Mouse (Mus musculus): Measurements from ENCODE around the gene Ranbp3. TPM values are rescaled to one million over a fixed set of nuclear protein-coding genes. Genes with fewer than 3 reads are reported as not detected.

Gene Ranbp3
- polyA plus RNA-seq, 1 experiment from 2014 or later: 105 TPM

DNA sequence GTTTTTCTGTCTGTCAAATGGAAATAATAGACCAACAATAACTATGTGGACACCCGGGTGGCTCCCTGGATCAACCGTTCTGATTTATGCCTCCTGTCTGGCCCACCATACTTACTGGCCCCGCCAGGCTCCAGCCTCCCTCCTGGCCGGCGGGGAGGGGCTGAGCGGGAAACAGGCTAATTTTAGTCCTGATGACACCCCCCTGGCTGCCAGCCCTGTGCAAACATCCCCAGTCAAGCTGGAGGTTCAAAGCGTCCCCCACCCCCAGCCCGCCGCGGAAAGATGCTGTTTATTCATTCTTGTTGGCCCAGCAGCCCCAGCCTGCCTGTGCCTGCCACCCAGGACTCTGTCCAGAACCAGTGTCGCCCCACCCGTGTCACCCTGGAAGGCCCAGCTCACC lies 55.0 kb downstream of the Ranbp3 start:
- H3K27me3 ChIP-seq: no peaks in the 10 kb centered on the region
- peaks cover 26% of the 10 kb centered on the region for H3K4me1 ChIP-seq
- H3K4me3 ChIP-seq: no peak overlapping the region
- peak overlapping the region; percentile 60 for H3K27ac ChIP-seq
- no peak for ATAC-seq (ENCODE audit: insufficient number of reproducible peaks, insufficient read depth, low FRiP score, low TSS enrichment, low read depth)
- WGBS: 25% methylated on average over 12 of the region's 12 CpGs
- H3K36me3 ChIP-seq: peaks cover 21% of the 10 kb centered on the region
- H3K9ac ChIP-seq: peak overlapping the region; percentile 40; the same call in 1 of the 2 replicates
- 0 out of 2 replicates have a peak, but pooled peaks cover 3% of the 10 kb centered on the region for H3K9me3 ChIP-seq
- peak overlapping the region; percentile 33 for H3K4me2 ChIP-seq

GRCm38 (mm10) chr17:56729151-56729550 lies 56.1 kb downstream of the Ranbp3 start:
- no peak for ATAC-seq (ENCODE audit: insufficient number of reproducible peaks, insufficient read depth, low FRiP score, low TSS enrichment, low read depth)
- H3K4me2 ChIP-seq: no peak overlapping the region
- H3K4me1 ChIP-seq: peaks cover 26% of the 10 kb centered on the region
- 54% methylated on average over 6 of the region's 6 CpGs for whole genome bisulfite sequencing
- no peak overlapping the region for H3K4me3 ChIP-seq
- 0 out of 2 replicates have a peak, but pooled peaks cover 3% of the 10 kb centered on the region for H3K9me3 ChIP-seq
- no peaks in the 10 kb centered on the region for H3K27me3 ChIP-seq
- no peak overlapping the region for H3K27ac ChIP-seq
- no peak overlapping the region for H3K9ac ChIP-seq
- peaks cover 10% of the 10 kb centered on the region for H3K36me3 ChIP-seq

DNA sequence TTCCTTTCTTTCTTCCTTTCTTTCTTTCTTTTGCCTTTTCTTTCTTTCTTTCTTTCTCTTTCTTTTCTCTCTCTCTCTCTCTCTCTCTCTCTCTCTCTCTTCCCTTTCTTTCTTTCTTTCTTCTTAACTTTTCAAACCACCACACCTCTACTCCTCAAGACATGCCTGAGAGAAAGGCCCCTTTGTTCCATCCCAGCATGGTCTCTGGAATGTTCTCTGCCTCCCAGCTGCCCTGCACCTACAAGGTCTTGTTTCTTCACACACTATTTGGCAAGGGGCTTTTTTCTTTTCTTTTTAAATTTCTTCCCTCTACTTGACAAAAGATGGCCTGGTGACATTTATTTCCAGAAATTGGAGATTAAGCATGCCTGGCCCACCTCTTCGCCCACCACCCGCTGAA lies 56.6 kb downstream of the Ranbp3 start:
- H3K9me3 ChIP-seq: 0 out of 2 replicates have a peak, but pooled peaks cover 3% of the 10 kb centered on the region
- no peaks in the 10 kb centered on the region for H3K27me3 ChIP-seq
- peaks cover 7% of the 10 kb centered on the region; the same call in 1 of the 2 replicates for H3K36me3 ChIP-seq
- no peak overlapping the region for H3K4me2 ChIP-seq
- no peak overlapping the region for H3K4me3 ChIP-seq
- H3K9ac ChIP-seq: no peak overlapping the region
- WGBS: 59% methylated on average over 2 of the region's 2 CpGs
- no peak overlapping the region for H3K27ac ChIP-seq
- no peak for ATAC-seq (ENCODE audit: insufficient number of reproducible peaks, insufficient read depth, low FRiP score, low TSS enrichment, low read depth)
- H3K4me1 ChIP-seq: peaks cover 26% of the 10 kb centered on the region

GRCm38 (mm10) chr17:56736534-56736933 lies 63.4 kb downstream of the Ranbp3 start:
- Histone ChIP-seq H3K4me2 (no peak overlapping the region), H3K9ac (no peak overlapping the region), H3K9me3 (no peaks in the 10 kb centered on the region), H3K27me3 (no peaks in the 10 kb centered on the region), H3K27ac (no peak overlapping the region), H3K36me3 (no peaks in the 10 kb centered on the region), H3K4me1 (no peaks in the 10 kb centered on the region), H3K4me3 (no peak overlapping the region)
- no peak for ATAC-seq (ENCODE audit: insufficient number of reproducible peaks, insufficient read depth, low FRiP score, low TSS enrichment, low read depth)
- 41% methylated on average over 8 of the region's 8 CpGs for WGBS

DNA sequence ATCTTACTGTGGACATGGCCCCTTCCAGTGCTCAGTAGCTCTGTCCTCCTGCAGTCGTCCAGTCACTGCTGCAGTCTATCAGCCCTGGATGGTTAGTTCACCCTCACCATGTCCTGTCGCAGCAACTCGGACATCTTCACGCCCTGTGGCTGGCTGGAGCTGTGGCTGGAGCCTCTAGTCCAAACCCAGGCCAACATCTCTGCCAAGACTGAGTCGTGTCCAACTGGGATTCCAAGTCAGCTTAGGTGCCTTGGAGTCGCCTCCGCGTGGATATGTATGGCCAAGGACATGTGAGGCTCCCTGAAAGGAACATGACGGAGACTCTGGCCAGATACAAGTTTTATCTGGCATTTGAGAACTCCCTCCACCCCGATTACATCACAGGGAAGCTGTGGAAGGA lies 65.1 kb downstream of the Ranbp3 start:
- no peak for ATAC-seq (ENCODE audit: insufficient number of reproducible peaks, insufficient read depth, low FRiP score, low TSS enrichment, low read depth)
- no peak overlapping the region for H3K4me2 ChIP-seq
- no peak overlapping the region for H3K4me3 ChIP-seq
- no peaks in the 10 kb centered on the region for H3K4me1 ChIP-seq
- H3K9me3 ChIP-seq: no peaks in the 10 kb centered on the region
- no peak overlapping the region for H3K9ac ChIP-seq
- H3K27ac ChIP-seq: no peak overlapping the region
- no peaks in the 10 kb centered on the region for H3K27me3 ChIP-seq
- H3K36me3 ChIP-seq: no peaks in the 10 kb centered on the region
- 80% methylated on average over 10 of the region's 10 CpGs for WGBS

DNA sequence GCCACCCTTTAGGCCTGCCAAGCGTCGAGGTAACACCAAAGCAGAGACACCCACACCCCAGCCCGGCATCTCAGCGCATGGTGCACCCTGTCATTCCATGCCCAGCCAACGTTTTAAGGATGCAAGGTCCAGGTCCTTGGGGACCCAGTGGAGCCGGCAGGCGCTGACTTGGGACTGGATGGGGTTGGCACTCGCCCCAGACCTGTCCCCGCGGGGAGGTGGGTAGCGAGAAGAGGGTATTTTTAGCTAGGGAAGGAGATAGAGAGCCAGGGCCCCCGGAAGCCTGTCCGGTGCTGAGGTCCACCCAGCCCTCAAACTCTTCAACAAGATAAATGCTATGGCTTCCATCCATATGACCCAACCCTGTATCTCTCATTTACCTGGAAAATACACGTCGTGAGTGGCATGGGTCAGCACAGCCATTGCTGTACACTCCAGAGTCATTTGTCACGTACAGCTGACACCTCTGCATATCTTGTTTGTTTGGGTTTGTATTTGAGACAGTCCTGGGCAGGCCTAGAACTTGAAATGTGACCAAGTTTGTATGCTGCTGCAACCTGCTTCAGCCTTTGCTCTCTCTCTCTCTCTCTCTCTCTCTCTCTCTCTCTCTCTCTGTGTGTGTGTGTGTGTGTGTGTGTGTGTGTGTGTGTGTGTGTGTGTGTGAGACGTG lies 67.2 kb downstream of the Ranbp3 start:
- Histone ChIP-seq H3K27me3 (no peaks in the 10 kb centered on the region), H3K9ac (no peak overlapping the region), H3K4me3 (no peak overlapping the region), H3K36me3 (no peaks in the 10 kb centered on the region), H3K27ac (no peak overlapping the region), H3K9me3 (no peaks in the 10 kb centered on the region), H3K4me2 (no peak overlapping the region), H3K4me1 (0 out of 2 replicates have a peak, but pooled peaks cover 5% of the 10 kb centered on the region)
- no peak for ATAC-seq (ENCODE audit: insufficient number of reproducible peaks, insufficient read depth, low FRiP score, low TSS enrichment, low read depth)
- 76% methylated on average over 17 of the region's 17 CpGs for WGBS

- Histone ChIP-seq H3K27ac (no peak overlapping the region), H3K9me3 (no peaks in the 10 kb centered on the region), H3K27me3 (no peaks in the 10 kb centered on the region), H3K9ac (no peak overlapping the region), H3K4me3 (no peak overlapping the region), H3K4me1 (0 out of 2 replicates have a peak, but pooled peaks cover 5% of the 10 kb centered on the region), H3K4me2 (no peak overlapping the region), H3K36me3 (no peaks in the 10 kb centered on the region)
- 76% methylated on average over 17 of the region's 17 CpGs for WGBS
- ATAC-seq (ENCODE audit: insufficient number of reproducible peaks, insufficient read depth, low FRiP score, low TSS enrichment, low read depth): no peak
Observed at GRCm38 (mm10) chr17:56740788-56741160, 67.7 kb downstream of the Ranbp3 start.

GRCm38 (mm10) chr17:56744173-56744572 lies 71.1 kb downstream of the Ranbp3 start:
- H3K27me3 ChIP-seq: no peaks in the 10 kb centered on the region; the same call in 1 of the 2 replicates
- H3K9ac ChIP-seq: no peak overlapping the region
- H3K4me3 ChIP-seq: no peak overlapping the region
- no peaks in the 10 kb centered on the region for H3K36me3 ChIP-seq
- ATAC-seq (ENCODE audit: insufficient number of reproducible peaks, insufficient read depth, low FRiP score, low TSS enrichment, low read depth): no peak
- no peak overlapping the region for H3K4me2 ChIP-seq
- WGBS: 36% methylated on average over 5 of the region's 5 CpGs
- H3K9me3 ChIP-seq: no peaks in the 10 kb centered on the region
- peak overlapping the region; percentile 60 for H3K27ac ChIP-seq
- H3K4me1 ChIP-seq: 0 out of 2 replicates have a peak, but pooled peaks cover 7% of the 10 kb centered on the region

DNA sequence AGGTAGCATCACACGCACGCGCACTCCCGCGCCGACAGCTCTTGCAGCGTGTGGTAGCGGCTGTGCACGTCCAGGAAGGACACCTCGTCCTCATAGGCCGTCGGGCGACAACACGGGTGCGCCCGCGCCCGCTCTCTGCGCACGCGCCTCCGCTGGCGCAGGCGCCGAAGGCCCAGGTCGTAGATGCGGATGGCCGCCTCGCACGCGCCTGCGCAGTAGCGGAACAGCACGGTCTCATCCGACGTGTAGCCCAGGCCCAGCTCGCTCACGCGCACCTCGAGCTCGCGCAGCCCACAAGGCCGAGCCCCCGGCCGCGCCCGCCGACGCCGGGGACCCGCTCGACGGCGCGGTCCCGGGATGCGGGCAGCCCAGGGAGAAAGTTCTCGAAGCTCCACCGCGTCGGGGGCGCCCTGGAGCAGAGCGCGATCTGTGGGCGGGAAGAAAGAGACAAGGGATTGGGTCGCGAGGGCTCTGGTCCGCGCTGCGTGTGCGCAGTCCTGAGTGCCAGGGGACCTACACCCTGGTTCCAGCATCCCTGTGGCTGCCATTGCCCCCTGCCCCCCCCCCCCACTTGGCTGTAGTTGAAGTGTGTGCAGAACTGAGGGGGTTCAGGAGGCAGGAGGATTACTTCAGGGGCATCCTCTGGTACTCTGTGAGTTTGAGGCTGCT lies 78.4 kb downstream of the Ranbp3 start:
- 29% methylated on average over 71 of the region's 71 CpGs for WGBS
- peaks cover 63% of the 10 kb centered on the region for H3K27me3 ChIP-seq
- H3K4me3 ChIP-seq: peak overlapping the region; percentile 33
- peaks cover 25% of the 10 kb centered on the region for H3K4me1 ChIP-seq
- peak; percentile 15; the same call in 1 of the 2 replicates for ATAC-seq (ENCODE audit: insufficient number of reproducible peaks, insufficient read depth, low FRiP score, low TSS enrichment, low read depth)
- H3K9me3 ChIP-seq: no peaks in the 10 kb centered on the region
- peak overlapping the region; percentile 51 for H3K4me2 ChIP-seq
- H3K9ac ChIP-seq: peak overlapping the region; percentile 27; the same call in 1 of the 2 replicates
- H3K36me3 ChIP-seq: no peaks in the 10 kb centered on the region
- H3K27ac ChIP-seq: no peak overlapping the region

- ATAC-seq (ENCODE audit: insufficient number of reproducible peaks, insufficient read depth, low FRiP score, low TSS enrichment, low read depth): no peak
- H3K9me3 ChIP-seq: no peaks in the 10 kb centered on the region
- peak overlapping the region; percentile 42 for H3K4me2 ChIP-seq
- no peak overlapping the region for H3K27ac ChIP-seq
- 16% methylated on average over 15 of the region's 15 CpGs for WGBS
- no peak overlapping the region for H3K9ac ChIP-seq
- 0 out of 2 replicates have a peak overlapping the region, but pooled peaks have one; percentile 4 for H3K4me3 ChIP-seq
- H3K4me1 ChIP-seq: peaks cover 40% of the 10 kb centered on the region
- no peaks in the 10 kb centered on the region for H3K36me3 ChIP-seq
- H3K27me3 ChIP-seq: peaks cover 80% of the 10 kb centered on the region
Observed at GRCm38 (mm10) chr17:56753452-56753851, 80.4 kb downstream of the Ranbp3 start.

DNA sequence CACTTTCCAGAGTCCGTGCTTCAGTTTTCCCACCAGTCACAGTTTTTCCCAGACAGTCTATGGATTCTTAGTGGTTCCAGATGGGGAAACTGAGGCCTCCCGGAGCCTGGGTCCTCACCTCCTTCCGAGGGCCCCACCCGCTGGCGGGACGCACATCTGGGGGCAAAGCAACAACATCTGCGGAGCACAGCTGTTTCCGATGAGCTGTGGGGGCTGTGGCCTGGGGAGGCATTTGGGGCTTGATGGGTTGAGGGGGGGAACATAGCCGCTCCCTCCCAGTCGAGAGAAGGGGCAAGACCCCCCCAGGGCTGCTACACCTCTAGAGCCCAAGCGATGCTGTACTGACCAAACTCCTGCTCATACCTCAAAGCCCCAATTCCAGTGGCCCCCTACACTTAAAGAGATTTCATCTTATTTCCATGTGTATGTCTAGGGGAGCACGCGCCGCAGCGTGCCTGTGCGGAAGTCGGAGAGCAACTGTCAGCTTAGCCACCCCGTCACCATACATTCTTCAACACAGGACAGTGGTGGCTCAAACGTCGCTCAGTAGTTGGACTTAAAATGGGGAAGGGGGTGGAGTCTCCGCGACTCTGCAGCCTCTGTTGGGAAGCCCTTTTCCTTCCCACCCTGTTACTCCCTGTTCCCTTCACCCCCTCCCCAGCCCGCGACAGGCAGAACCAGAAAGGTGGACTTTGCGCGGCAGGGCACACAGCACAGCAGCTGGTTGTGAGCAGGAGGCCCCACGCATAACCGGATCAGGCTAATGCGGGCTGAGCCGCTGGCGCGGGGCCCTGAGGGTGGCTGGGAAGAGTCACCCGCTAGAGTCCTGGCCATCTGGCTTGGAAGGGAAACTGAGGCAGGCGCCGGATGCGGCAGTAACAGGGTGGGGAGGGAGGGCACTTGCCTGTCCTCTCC lies 81.4 kb downstream of the Ranbp3 start:
- Histone ChIP-seq H3K9me3 (no peaks in the 10 kb centered on the region), H3K9ac (no peak overlapping the region), H3K27me3 (peaks cover 84% of the 10 kb centered on the region), H3K36me3 (no peaks in the 10 kb centered on the region), H3K27ac (no peak overlapping the region), H3K4me2 (peak overlapping the region; percentile 42), H3K4me1 (peaks cover 40% of the 10 kb centered on the region), H3K4me3 (peak overlapping the region; percentile 12)
- no peak for ATAC-seq (ENCODE audit: insufficient number of reproducible peaks, insufficient read depth, low FRiP score, low TSS enrichment, low read depth)
- WGBS: 3% methylated on average over 36 of the region's 36 CpGs
